Mouse (Mus musculus) spleen, adult 2 months (tissue): ENCODE results near the gene Actr3.

ENCODE experiments used
- CTCF ChIP-seq: fragments of 200-500 bp; IDR thresholded peaks from 2 replicates; pipeline ENCODE4 v1.5.1; 2011; ENCODE audit warnings: mild to moderate bottlenecking, inconsistent platforms; ENCODE audit not compliant: insufficient read depth, insufficient read length, insufficient replicate concordance; ENCODE audit errors: extremely low read depth
- POLR2A ChIP-seq: fragments of 200-500 bp; IDR thresholded peaks from 2 replicates; pipeline ENCODE4 v1.6.1; 2011; ENCODE audit warnings: low read depth, low read length, inconsistent platforms

DNA sequence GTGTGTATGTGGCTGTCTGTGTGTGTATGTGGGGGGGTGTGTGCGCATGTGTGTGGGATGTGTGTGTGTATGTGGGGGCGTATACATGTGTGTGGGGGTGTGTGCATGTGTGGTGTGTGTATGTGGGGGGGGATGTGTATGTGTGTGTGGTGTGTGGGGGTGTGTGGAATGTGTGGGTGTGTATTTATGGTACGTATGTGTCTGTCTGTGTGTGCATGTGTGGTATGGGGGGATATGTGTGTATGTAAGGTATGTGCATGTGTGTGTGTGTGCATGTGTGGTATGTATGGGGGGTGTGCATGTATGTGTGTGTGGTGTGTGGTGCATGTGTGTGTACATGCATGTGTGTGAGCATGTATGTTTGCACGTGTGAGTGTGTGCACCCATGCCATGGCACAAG lies 70.0 kb downstream of the Actr3 start:
- TF ChIP-seq CTCF (no peak), POLR2A (no peak)
